Mouse (Mus musculus) testis, adult 2 months (tissue): ENCODE results near the gene Akr1b7.

ENCODE experiments used
- CTCF ChIP-seq: fragments of 200-500 bp; IDR thresholded peaks from 2 replicates; pipeline ENCODE4 v1.5.1; 2012; ENCODE audit warnings: low read depth, mild to moderate bottlenecking, inconsistent platforms, low read length, moderate library complexity; ENCODE audit not compliant: control insufficient read depth, insufficient read depth, insufficient replicate concordance
- POLR2A ChIP-seq: fragments of 200-500 bp; IDR thresholded peaks from 2 replicates; pipeline ENCODE4 v1.6.1; 2012; ENCODE audit warnings: low read depth, mild to moderate bottlenecking, inconsistent platforms, low read length, moderate library complexity; ENCODE audit not compliant: control insufficient read depth

DNA sequence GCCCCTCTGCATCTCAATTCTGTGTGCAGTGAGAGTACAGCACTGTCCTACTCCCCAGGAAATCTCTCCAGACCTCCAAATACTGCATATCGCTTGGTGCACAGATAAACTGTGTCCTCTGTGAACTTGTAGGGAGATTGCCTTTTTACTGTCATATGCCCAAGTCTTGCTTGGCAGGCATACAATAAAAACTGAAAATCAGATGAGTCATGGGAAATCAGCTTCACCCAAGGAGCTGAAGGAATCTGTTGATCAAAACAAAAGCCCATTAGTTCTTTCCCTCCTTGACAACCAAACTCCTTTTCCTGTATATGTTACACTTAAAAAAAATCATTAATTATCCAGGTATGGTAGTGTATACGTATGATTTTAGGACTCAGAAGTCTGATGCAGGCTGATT is 31.7 kb downstream of the Akr1b7 start:
- TF ChIP-seq CTCF = no peak
- no peak for TF ChIP-seq POLR2A
